Mouse (Mus musculus): ENCODE measurements at regions not wholly inside any gene's neighbourhood (a gene's known extent, or its start where the extent isn't known, plus 50 kb on each side); places are given as distances from the start of the nearest gene placed in this dataset.
"Not testable (repeated sequence)": the region's sequence is repeated elsewhere in the genome, so short reads cannot be mapped to it uniquely, and the experiment has no call there.

GRCm38 (mm10) chr4:29830727-29831126 is 1017.8 kb downstream of the Epha7 start:
- not testable (repeated sequence) for TF ChIP-seq CTCF (IDR thresholded peaks at IDR 0.05; ENCODE audit: borderline replicate concordance, insufficient read depth, low read length); POLR2A (IDR thresholded peaks at IDR 0.05; ENCODE audit: low read depth, low read length)

All from embryonic fibroblast, embryonic 13.5 days (primary cell).